13 mouse cellular contexts compared by ENCODE assay signal in genomic region chr5:9446146-9446545, GRCm38 (mm10).
DNase-seq lines count a peak whose midpoint lies in the region; ATAC-seq lines count a peak whose summit lies in the region.
"Had no signal": no experiment of that assay in that cellular context is flagged by ENCODE, and none has a peak within 500 bp of the region (broad histone marks: within the 10 kb centered on the region; RNA-seq: fewer than 3 reads in every experiment).

No protein-coding gene starts in this region.

- H3K4me2 ChIP-seq in neural tube, embryonic 15.5 days, result no peak overlapping the region
- H3K4me2 ChIP-seq in intestine, embryonic 15.5 days (replicated peaks), result no peak overlapping the region
- H3K4me2 ChIP-seq: stomach, embryonic 15.5 days had no signal

- peak; percentile 31 for DNase-seq in heart, postnatal 4 days
- no peak for DNase-seq in heart, adult 18-20 months
- DNase-seq in neural tube, embryonic 10.5 days (ENCODE audit: extremely low spot score, low spot score), result peak; percentile 22
- DNase-seq in embryo, embryonic 11.5 days (ENCODE audit: low read depth, low spot score), result peak; percentile 29
- DNase-seq in yolk sac, embryonic 10.5 days (ENCODE audit: low spot score), result peak; percentile 5
- DNase-seq in urinary bladder, postnatal 4 days (ENCODE audit: low spot score in 2 of 2), result no peak
- DNase-seq: gastrocnemius, postnatal 25 days; left cerebral cortex, postnatal 4 days had no signal

- H3K9me3 ChIP-seq in neural tube, embryonic 15.5 days (replicated peaks), result no peaks in the 10 kb centered on the region
- no peaks in the 10 kb centered on the region for H3K9me3 ChIP-seq in intestine, embryonic 15.5 days
- H3K9me3 ChIP-seq: G1E; stomach, embryonic 15.5 days had no signal

- no peak overlapping the region for H3K27ac ChIP-seq in neural tube, embryonic 15.5 days (replicated peaks)
- H3K27ac ChIP-seq in intestine, embryonic 15.5 days, result no peak overlapping the region
- H3K27ac ChIP-seq: stomach, embryonic 15.5 days had no signal

- H3K4me3 ChIP-seq in neural tube, embryonic 15.5 days (replicated peaks), result no peak overlapping the region
- no peak overlapping the region for H3K4me3 ChIP-seq in intestine, embryonic 15.5 days (replicated peaks)
- H3K4me3 ChIP-seq: stomach, embryonic 15.5 days had no signal

- 20% methylated on average over 1 of the region's 1 CpGs for WGBS in neural tube, embryonic 15.5 days
- 0% methylated on average over 1 of the region's 1 CpGs for WGBS in intestine, embryonic 15.5 days

- H3K4me1 ChIP-seq in neural tube, embryonic 15.5 days, result no peaks in the 10 kb centered on the region
- H3K4me1 ChIP-seq in intestine, embryonic 15.5 days (replicated peaks), result no peaks in the 10 kb centered on the region
- H3K4me1 ChIP-seq: stomach, embryonic 15.5 days had no signal

- no peak overlapping the region for H3K9ac ChIP-seq in neural tube, embryonic 15.5 days (replicated peaks)
- no peak overlapping the region for H3K9ac ChIP-seq in intestine, embryonic 15.5 days
- H3K9ac ChIP-seq: stomach, embryonic 15.5 days had no signal

- no peaks in the 10 kb centered on the region for H3K36me3 ChIP-seq in neural tube, embryonic 15.5 days
- no peaks in the 10 kb centered on the region for H3K36me3 ChIP-seq in intestine, embryonic 15.5 days
- H3K36me3 ChIP-seq: G1E; stomach, embryonic 15.5 days had no signal

- H3K27me3 ChIP-seq in neural tube, embryonic 15.5 days (replicated peaks), result no peaks in the 10 kb centered on the region
- no peaks in the 10 kb centered on the region for H3K27me3 ChIP-seq in intestine, embryonic 15.5 days (replicated peaks)
- H3K27me3 ChIP-seq: stomach, embryonic 15.5 days had no signal

- ATAC-seq in neural tube, embryonic 15.5 days (ENCODE audit: low FRiP score), result no peak
- ATAC-seq in intestine, embryonic 15.5 days, result no peak
- ATAC-seq: hindbrain, embryonic 16.5 days had no signal

Comparison
In these comparisons a context has a peak if more than half of its experiments do, and no peak if none do; other contexts are left out.
1. DNase-seq: peak in heart, postnatal 4 days (single experiment), neural tube, embryonic 10.5 days (single experiment), embryo, embryonic 11.5 days (single experiment) and yolk sac, embryonic 10.5 days (single experiment); none in heart, adult 18-20 months (0 of 2) and urinary bladder, postnatal 4 days (0 of 2).